Comparison of ENCODE assay signal across 15 mouse cellular contexts in the genomic region with DNA sequence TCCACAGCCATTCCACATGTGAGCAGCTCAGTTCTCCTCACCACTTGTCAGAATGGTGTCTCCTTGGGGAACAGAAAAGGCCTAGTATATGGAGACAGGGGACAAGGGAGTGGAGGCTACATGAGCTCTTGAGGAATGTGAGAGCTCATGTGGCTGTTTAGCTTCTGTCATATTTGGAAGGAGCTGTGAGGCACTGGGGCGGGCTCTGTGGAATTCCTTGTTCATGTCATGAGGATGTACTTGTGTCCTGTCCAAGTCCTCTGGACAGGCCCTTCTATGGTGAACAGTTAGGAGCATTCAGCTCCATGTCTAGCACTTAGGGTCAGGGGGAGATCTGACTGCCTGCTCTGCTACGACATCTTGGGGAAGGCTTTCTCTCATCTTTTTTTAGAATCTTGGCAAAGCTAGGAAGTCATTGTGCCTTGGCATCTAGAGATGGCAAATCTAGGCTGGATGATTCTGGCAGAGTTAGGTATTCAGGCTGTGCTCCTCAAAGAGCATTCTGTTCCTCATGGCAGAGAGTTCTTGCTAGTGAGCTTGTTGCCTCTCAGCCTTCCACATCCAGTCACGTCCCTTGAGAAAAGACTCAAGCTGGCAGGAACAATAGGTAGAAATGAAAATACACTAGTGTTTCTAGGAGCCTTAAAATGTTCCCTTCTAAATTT. TPM values are rescaled to one million over a fixed set of nuclear protein-coding genes. Genes with fewer than 3 reads are reported as not detected.
A peak's percentile ranks its signal among the peaks of the same experiment; 100 is the strongest.
DNase-seq lines count a peak whose midpoint lies in the region; ATAC-seq lines count a peak whose summit lies in the region.
"Had no signal": no experiment of that assay in that cellular context is flagged by ENCODE, and none has a peak within 500 bp of the region (broad histone marks: within the 10 kb centered on the region; RNA-seq: fewer than 3 reads in every experiment).

No protein-coding gene starts in this region.

- ATAC-seq in intestine, embryonic 14.5 days (replicated peaks; ENCODE audit: low FRiP score, low TSS enrichment, low read depth), result no peak
- no peak for ATAC-seq in intestine, embryonic 16.5 days
- ATAC-seq in heart, embryonic 14.5 days (ENCODE audit: insufficient number of reproducible peaks, insufficient read depth, low FRiP score, low read depth), result no peak
- no peak for ATAC-seq in megakaryocyte-erythroid progenitor cell, adult 5-6 weeks (replicated peaks; ENCODE audit: low FRiP score, low TSS enrichment, poor library complexity, severe bottlenecking)
- no peak for ATAC-seq in kidney, embryonic 14.5 days (ENCODE audit: low FRiP score, low TSS enrichment)
- ATAC-seq: activated CD4-positive, CD25-positive, alpha-beta regulatory T cell, adult 4 months; CD4-positive, CD25-positive, alpha-beta regulatory T cell, adult 4 months; hindbrain, postnatal 0 days; midbrain, embryonic 13.5 days had no signal

- H3K9ac ChIP-seq in intestine, embryonic 14.5 days (ENCODE audit: low read length), result no peak overlapping the region
- H3K9ac ChIP-seq in intestine, embryonic 16.5 days (ENCODE audit: low read depth, low read length), result no peak overlapping the region
- no peak overlapping the region for H3K9ac ChIP-seq in heart, embryonic 14.5 days (ENCODE audit: low read length)
- no peak overlapping the region for H3K9ac ChIP-seq in kidney, embryonic 14.5 days (ENCODE audit: low read depth, low read length)
- H3K9ac ChIP-seq: liver, embryonic 15.5 days; midbrain, embryonic 13.5 days had no signal

- peak; percentile 34 for DNase-seq in intestine, embryonic 14.5 days (ENCODE audit: low spot score)
- DNase-seq in brain, adult 2 months (ENCODE audit: low read depth, low spot score), result peak; percentile 90
- peak; percentile 31 for DNase-seq in cerebellum, postnatal 10 days
- DNase-seq: thymus, postnatal 14 days had no signal

- no peaks in the 10 kb centered on the region for H3K36me3 ChIP-seq in intestine, embryonic 14.5 days (ENCODE audit: control insufficient read depth, insufficient read depth, low read length)
- no peaks in the 10 kb centered on the region for H3K36me3 ChIP-seq in intestine, embryonic 16.5 days (ENCODE audit: control insufficient read depth, insufficient read depth, low read length)
- H3K36me3 ChIP-seq in heart, embryonic 14.5 days (ENCODE audit: control insufficient read depth, insufficient read depth, low read length), result no peaks in the 10 kb centered on the region
- H3K36me3 ChIP-seq in kidney, embryonic 14.5 days (ENCODE audit: control insufficient read depth, insufficient read depth, low read length), result no peaks in the 10 kb centered on the region; the same call in 1 of the 2 replicates
- H3K36me3 ChIP-seq: liver, embryonic 15.5 days; midbrain, embryonic 13.5 days had no signal

- no peaks in the 10 kb centered on the region for H3K4me1 ChIP-seq in intestine, embryonic 14.5 days (replicated peaks; ENCODE audit: control insufficient read depth, insufficient read depth, low read length)
- H3K4me1 ChIP-seq in intestine, embryonic 16.5 days (ENCODE audit: control insufficient read depth, insufficient read depth, low read length), result peaks cover 5% of the 10 kb centered on the region; the same call in 1 of the 2 replicates
- peaks cover 20 to 40% of the 10 kb centered on the region in 2 experiments for H3K4me1 ChIP-seq in heart, embryonic 14.5 days (ENCODE audit: control insufficient read depth in 2 of 2, insufficient read depth in 2 of 2, low read length in 2 of 2)
- no peaks in the 10 kb centered on the region for H3K4me1 ChIP-seq in kidney, embryonic 14.5 days (ENCODE audit: control insufficient read depth, insufficient read depth, low read length)
- H3K4me1 ChIP-seq: midbrain, embryonic 13.5 days had no signal

- no peaks in the 10 kb centered on the region for H3K27me3 ChIP-seq in intestine, embryonic 14.5 days (replicated peaks; ENCODE audit: control insufficient read depth, insufficient read depth, low read length)
- H3K27me3 ChIP-seq in intestine, embryonic 16.5 days (replicated peaks; ENCODE audit: control insufficient read depth, insufficient read depth, low read length), result no peaks in the 10 kb centered on the region
- H3K27me3 ChIP-seq in heart, embryonic 14.5 days (ENCODE audit: control insufficient read depth, insufficient read depth, low read length), result no peaks in the 10 kb centered on the region
- no peaks in the 10 kb centered on the region for H3K27me3 ChIP-seq in kidney, embryonic 14.5 days (ENCODE audit: control insufficient read depth, insufficient read depth, low read length)
- H3K27me3 ChIP-seq: liver, embryonic 15.5 days; midbrain, embryonic 13.5 days had no signal

- no peak overlapping the region for H3K27ac ChIP-seq in intestine, embryonic 14.5 days (ENCODE audit: low read depth)
- H3K27ac ChIP-seq in intestine, embryonic 16.5 days (ENCODE audit: low read length), result no peak overlapping the region
- peak overlapping the region; percentile 19 to 76 for H3K27ac ChIP-seq in heart, embryonic 14.5 days (replicated peaks in 1 of 2; ENCODE audit: control insufficient read depth in 1 of 2, insufficient read depth in 1 of 2, low read depth in 2 of 2, low read length in 2 of 2)
- no peak overlapping the region for H3K27ac ChIP-seq in kidney, embryonic 14.5 days (ENCODE audit: low read depth, low read length)
- H3K27ac ChIP-seq: hindbrain, postnatal 0 days; kidney, postnatal 0 days; liver, embryonic 15.5 days; midbrain, embryonic 13.5 days had no signal

- no peak overlapping the region for H3K4me2 ChIP-seq in intestine, embryonic 14.5 days (ENCODE audit: low read length)
- H3K4me2 ChIP-seq in intestine, embryonic 16.5 days (ENCODE audit: low read depth, low read length), result no peak overlapping the region
- H3K4me2 ChIP-seq in heart, embryonic 14.5 days (ENCODE audit: low read length), result no peak overlapping the region
- no peak overlapping the region for H3K4me2 ChIP-seq in kidney, embryonic 14.5 days (replicated peaks; ENCODE audit: low read depth, low read length)
- H3K4me2 ChIP-seq: liver, embryonic 15.5 days; midbrain, embryonic 13.5 days had no signal

- no peak overlapping the region for H3K4me3 ChIP-seq in intestine, embryonic 14.5 days (ENCODE audit: low read depth, low read length)
- H3K4me3 ChIP-seq in intestine, embryonic 16.5 days (ENCODE audit: low read length), result no peak overlapping the region
- no peak overlapping the region for H3K4me3 ChIP-seq in heart, embryonic 14.5 days (ENCODE audit: control insufficient read depth in 1 of 2, insufficient read depth in 1 of 2, low read depth in 1 of 2, low read length in 2 of 2)
- no peak overlapping the region for H3K4me3 ChIP-seq in kidney, embryonic 14.5 days (ENCODE audit: low read length)
- H3K4me3 ChIP-seq: erythroblast, embryonic 14.5 days; liver, embryonic 15.5 days; midbrain, embryonic 13.5 days had no signal

- 94% methylated on average over 3 of the region's 3 CpGs for WGBS in intestine, embryonic 14.5 days
- 89% methylated on average over 3 of the region's 3 CpGs for WGBS in intestine, embryonic 16.5 days
- 47% methylated on average over 3 of the region's 3 CpGs for WGBS in heart, embryonic 14.5 days
- WGBS in kidney, embryonic 14.5 days, result 88% methylated on average over 3 of the region's 3 CpGs

- no peaks in the 10 kb centered on the region for H3K9me3 ChIP-seq in intestine, embryonic 14.5 days (ENCODE audit: control insufficient read depth, low read length)
- H3K9me3 ChIP-seq in intestine, embryonic 16.5 days (ENCODE audit: control insufficient read depth, low read length), result no peaks in the 10 kb centered on the region
- no peaks in the 10 kb centered on the region for H3K9me3 ChIP-seq in heart, embryonic 14.5 days (ENCODE audit: control insufficient read depth, low read length)
- H3K9me3 ChIP-seq in kidney, embryonic 14.5 days (ENCODE audit: control insufficient read depth, low read length), result no peaks in the 10 kb centered on the region
- H3K9me3 ChIP-seq: liver, embryonic 15.5 days; midbrain, embryonic 13.5 days had no signal

RNA-seq across cellular contexts. Expression of a gene that starts 16.3 kb away (rescaled TPM):
- 27.2 and 30.1 TPM in 2 replicates for polyA plus RNA-seq in intestine, embryonic 14.5 days (2014; fragmentation: Nextera tagmentation; extraction: Ambion mirVana)
- 34.2 and 37.8 TPM in 2 replicates for polyA plus RNA-seq in intestine, embryonic 16.5 days (2015; fragmentation: Nextera tagmentation; extraction: Ambion mirVana)
- polyA plus RNA-seq in heart, embryonic 14.5 days (2014; fragmentation: Nextera tagmentation; extraction: Ambion mirVana), result 48.8 and 49.7 TPM in 2 replicates
- 9.1 and 12.7 TPM in 2 replicates for total RNA-seq in megakaryocyte-erythroid progenitor cell, adult 5-6 weeks (2014; fragmentation: Nextera tagmentation)
- 8.4 and 11.4 TPM in 2 replicates for total RNA-seq in megakaryocyte-erythroid progenitor cell, adult 5-6 weeks (2017)
- 17.6 and 26.4 TPM in 2 replicates for polyA plus RNA-seq in kidney, embryonic 14.5 days (2014; fragmentation: Nextera tagmentation; extraction: Ambion mirVana)

Comparison
In these comparisons a context has a peak if more than half of its experiments do, and no peak if none do; other contexts are left out.
1. DNase-seq: peak in every context shown above with its lines; median percentile 90 in brain, adult 2 months; 34 in intestine, embryonic 14.5 days; 31 in cerebellum, postnatal 10 days.
2. H3K27ac ChIP-seq: peak in heart, embryonic 14.5 days (2 of 2); none in intestine, embryonic 14.5 days (single experiment), intestine, embryonic 16.5 days (single experiment) and kidney, embryonic 14.5 days (single experiment).